27 mouse cellular contexts compared by ENCODE assay signal in genomic region chr15:68707306-68707705, GRCm38 (mm10).
DNase-seq lines count a peak whose midpoint lies in the region; ATAC-seq and TF ChIP-seq lines count a peak whose summit lies in the region.
"Had no signal": no experiment of that assay in that cellular context is flagged by ENCODE, and none has a peak within 500 bp of the region (broad histone marks: within the 10 kb centered on the region; RNA-seq: fewer than 3 reads in every experiment).

No protein-coding gene starts in this region.

- H3K4me3 ChIP-seq in forebrain, postnatal 0 days (ENCODE audit: low read depth, low read length): no peak overlapping the region
- no peak overlapping the region for H3K4me3 ChIP-seq in forebrain, embryonic 11.5 days (ENCODE audit: low read depth, low read length)
- H3K4me3 ChIP-seq in hindbrain, postnatal 0 days (ENCODE audit: low read length): no peak overlapping the region
- no peak overlapping the region for H3K4me3 ChIP-seq in hindbrain, embryonic 14.5 days (replicated peaks; ENCODE audit: low read length)
- H3K4me3 ChIP-seq in midbrain, postnatal 0 days (ENCODE audit: low read depth, low read length): no peak overlapping the region
- H3K4me3 ChIP-seq in midbrain, embryonic 15.5 days: no peak overlapping the region
- H3K4me3 ChIP-seq: embryonic facial prominence, embryonic 10.5 days; embryonic facial prominence, embryonic 13.5 days; erythroblast, embryonic 14.5 days; heart, adult 2 months; heart, embryonic 10.5 days; heart, embryonic 13.5 days had no signal

- no peaks in the 10 kb centered on the region for H3K9me3 ChIP-seq in forebrain, postnatal 0 days (ENCODE audit: low read length)
- no peaks in the 10 kb centered on the region for H3K9me3 ChIP-seq in forebrain, embryonic 11.5 days (ENCODE audit: control insufficient read depth, low read length)
- H3K9me3 ChIP-seq in hindbrain, postnatal 0 days (ENCODE audit: low read length): no peaks in the 10 kb centered on the region
- H3K9me3 ChIP-seq in hindbrain, embryonic 14.5 days (ENCODE audit: control insufficient read depth, low read length): 0 out of 2 replicates have a peak, but pooled peaks cover 5% of the 10 kb centered on the region
- H3K9me3 ChIP-seq in midbrain, postnatal 0 days (ENCODE audit: low read length): no peaks in the 10 kb centered on the region
- no peaks in the 10 kb centered on the region for H3K9me3 ChIP-seq in midbrain, embryonic 15.5 days
- H3K9me3 ChIP-seq: embryonic facial prominence, embryonic 10.5 days; embryonic facial prominence, embryonic 13.5 days; heart, embryonic 10.5 days; heart, embryonic 13.5 days had no signal

- H3K36me3 ChIP-seq in forebrain, postnatal 0 days (ENCODE audit: insufficient read depth): no peaks in the 10 kb centered on the region
- no peaks in the 10 kb centered on the region for H3K36me3 ChIP-seq in forebrain, embryonic 11.5 days (ENCODE audit: control insufficient read depth, insufficient read depth, low read length)
- H3K36me3 ChIP-seq in hindbrain, postnatal 0 days (ENCODE audit: insufficient read depth, low read length): no peaks in the 10 kb centered on the region
- H3K36me3 ChIP-seq in hindbrain, embryonic 14.5 days (replicated peaks; ENCODE audit: control insufficient read depth, insufficient read depth): no peaks in the 10 kb centered on the region
- H3K36me3 ChIP-seq in midbrain, postnatal 0 days (ENCODE audit: insufficient read depth, low read length): no peaks in the 10 kb centered on the region
- no peaks in the 10 kb centered on the region for H3K36me3 ChIP-seq in midbrain, embryonic 15.5 days (replicated peaks)
- H3K36me3 ChIP-seq: embryonic facial prominence, embryonic 10.5 days; embryonic facial prominence, embryonic 13.5 days; heart, embryonic 10.5 days; heart, embryonic 13.5 days had no signal

- H3K27me3 ChIP-seq in forebrain, postnatal 0 days (ENCODE audit: insufficient read depth, low read length): no peaks in the 10 kb centered on the region
- H3K27me3 ChIP-seq in forebrain, embryonic 11.5 days (ENCODE audit: control insufficient read depth, insufficient read depth, low read length): no peaks in the 10 kb centered on the region
- H3K27me3 ChIP-seq in hindbrain, postnatal 0 days (ENCODE audit: insufficient read depth, low read length): no peaks in the 10 kb centered on the region
- no peaks in the 10 kb centered on the region for H3K27me3 ChIP-seq in hindbrain, embryonic 14.5 days (ENCODE audit: control insufficient read depth, insufficient read depth, low read length)
- no peaks in the 10 kb centered on the region for H3K27me3 ChIP-seq in midbrain, postnatal 0 days (ENCODE audit: insufficient read depth, low read length)
- no peaks in the 10 kb centered on the region for H3K27me3 ChIP-seq in midbrain, embryonic 15.5 days (replicated peaks)
- H3K27me3 ChIP-seq: embryonic facial prominence, embryonic 13.5 days; heart, embryonic 13.5 days had no signal

- no peak overlapping the region for H3K4me2 ChIP-seq in forebrain, postnatal 0 days (ENCODE audit: low read depth)
- no peak overlapping the region for H3K4me2 ChIP-seq in forebrain, embryonic 11.5 days (ENCODE audit: low read depth, low read length, severe bottlenecking)
- H3K4me2 ChIP-seq in hindbrain, postnatal 0 days (ENCODE audit: low read depth, low read length): no peak overlapping the region
- no peak overlapping the region for H3K4me2 ChIP-seq in hindbrain, embryonic 14.5 days (replicated peaks)
- no peak overlapping the region for H3K4me2 ChIP-seq in midbrain, postnatal 0 days (ENCODE audit: low read depth, low read length, poor library complexity, severe bottlenecking)
- H3K4me2 ChIP-seq in midbrain, embryonic 15.5 days: no peak overlapping the region
- H3K4me2 ChIP-seq: embryonic facial prominence, embryonic 13.5 days; heart, embryonic 13.5 days had no signal

- DNase-seq in cerebellum, postnatal 10 days: peak; percentile 66 to 77
- no peak for DNase-seq in cerebellum, postnatal 25 days
- no peak for DNase-seq in forebrain, postnatal 0 days
- no peak for DNase-seq in forebrain, embryonic 11.5 days (ENCODE audit: low spot score)
- DNase-seq in hindbrain, postnatal 0 days (ENCODE audit: low spot score): peak; percentile 68
- DNase-seq in hindbrain, embryonic 14.5 days (ENCODE audit: low spot score): no peak
- DNase-seq in midbrain, postnatal 0 days (ENCODE audit: low spot score): peak; percentile 71
- DNase-seq: adrenal gland, adult 8-10 months; adrenal gland, postnatal 25 days; cerebellum, adult 2 months; cerebellum, adult 9-11 months; gastrocnemius, postnatal 10 days; gastrocnemius, postnatal 36 days; heart, adult 2 months; heart, postnatal 14 days; heart, postnatal 4 days; kidney, adult 18-20 months had no signal

- H3K9ac ChIP-seq in forebrain, postnatal 0 days: no peak overlapping the region
- H3K9ac ChIP-seq in forebrain, embryonic 11.5 days (ENCODE audit: low read length): no peak overlapping the region
- no peak overlapping the region for H3K9ac ChIP-seq in hindbrain, postnatal 0 days (replicated peaks; ENCODE audit: low read length)
- no peak overlapping the region for H3K9ac ChIP-seq in hindbrain, embryonic 14.5 days
- no peak overlapping the region for H3K9ac ChIP-seq in midbrain, postnatal 0 days (replicated peaks; ENCODE audit: low read length, poor library complexity, severe bottlenecking)
- H3K9ac ChIP-seq in midbrain, embryonic 15.5 days: no peak overlapping the region
- H3K9ac ChIP-seq: embryonic facial prominence, embryonic 13.5 days; heart, embryonic 13.5 days had no signal

- no peak for TF ChIP-seq CTCF in forebrain, postnatal 0 days (IDR thresholded peaks at IDR 0.05; ENCODE audit: low read depth)
- TF ChIP-seq CTCF in hindbrain, postnatal 0 days (IDR thresholded peaks at IDR 0.05; ENCODE audit: low read depth): no peak
- TF ChIP-seq CTCF in midbrain, postnatal 0 days (IDR thresholded peaks at IDR 0.05): no peak

- ATAC-seq in forebrain, postnatal 0 days: peak; percentile 88
- ATAC-seq in forebrain, embryonic 11.5 days (replicated peaks; ENCODE audit: low FRiP score): no peak
- ATAC-seq in hindbrain, postnatal 0 days: peak; percentile 82
- ATAC-seq in hindbrain, embryonic 14.5 days (ENCODE audit: low FRiP score): no peak
- no peak for ATAC-seq in midbrain, postnatal 0 days (ENCODE audit: low FRiP score)
- no peak for ATAC-seq in midbrain, embryonic 15.5 days (replicated peaks)
- ATAC-seq: activated CD4-positive, CD25-positive, alpha-beta regulatory T cell, adult 4 months; forebrain, embryonic 14.5 days; inflammation-experienced regulatory T-cells, adult 6 months; intestine, embryonic 16.5 days had no signal

- WGBS in forebrain, postnatal 0 days: 47% methylated on average over 3 of the region's 3 CpGs
- WGBS in forebrain, embryonic 11.5 days: 86% methylated on average over 3 of the region's 3 CpGs
- 46% methylated on average over 3 of the region's 3 CpGs for WGBS in hindbrain, postnatal 0 days
- 81% methylated on average over 3 of the region's 3 CpGs for WGBS in hindbrain, embryonic 14.5 days
- WGBS in midbrain, postnatal 0 days: 47% methylated on average over 3 of the region's 3 CpGs
- WGBS in midbrain, embryonic 15.5 days: 69% methylated on average over 3 of the region's 3 CpGs

- H3K4me1 ChIP-seq in forebrain, postnatal 0 days (ENCODE audit: insufficient read depth): no peaks in the 10 kb centered on the region
- no peaks in the 10 kb centered on the region for H3K4me1 ChIP-seq in forebrain, embryonic 11.5 days (replicated peaks; ENCODE audit: control insufficient read depth, insufficient read depth, low read length)
- no peaks in the 10 kb centered on the region for H3K4me1 ChIP-seq in hindbrain, postnatal 0 days (ENCODE audit: insufficient read depth, low read length)
- H3K4me1 ChIP-seq in hindbrain, embryonic 14.5 days (replicated peaks; ENCODE audit: control insufficient read depth, insufficient read depth, low read length): no peaks in the 10 kb centered on the region
- no peaks in the 10 kb centered on the region for H3K4me1 ChIP-seq in midbrain, postnatal 0 days (ENCODE audit: insufficient read depth, low read length)
- H3K4me1 ChIP-seq in midbrain, embryonic 15.5 days: no peaks in the 10 kb centered on the region
- H3K4me1 ChIP-seq: embryonic facial prominence, embryonic 10.5 days; embryonic facial prominence, embryonic 13.5 days; heart, embryonic 10.5 days; heart, embryonic 13.5 days had no signal

- H3K27ac ChIP-seq in forebrain, postnatal 0 days (ENCODE audit: low read depth, low read length): no peak overlapping the region
- H3K27ac ChIP-seq in forebrain, embryonic 11.5 days (ENCODE audit: low read depth, low read length): no peak overlapping the region
- H3K27ac ChIP-seq in hindbrain, postnatal 0 days: no peak overlapping the region
- H3K27ac ChIP-seq in hindbrain, embryonic 14.5 days: no peak overlapping the region
- no peak overlapping the region for H3K27ac ChIP-seq in midbrain, postnatal 0 days (ENCODE audit: low read depth, low read length)
- H3K27ac ChIP-seq in midbrain, embryonic 15.5 days: no peak overlapping the region
- H3K27ac ChIP-seq: embryonic facial prominence, embryonic 10.5 days; embryonic facial prominence, embryonic 13.5 days; heart, adult 2 months; heart, embryonic 10.5 days; heart, embryonic 13.5 days had no signal

Comparison
In these comparisons a context has a peak if more than half of its experiments do, and no peak if none do; other contexts are left out.
1. DNase-seq: peak in cerebellum, postnatal 10 days (2 of 2), hindbrain, postnatal 0 days (single experiment) and midbrain, postnatal 0 days (single experiment); none in cerebellum, postnatal 25 days (0 of 2), forebrain, postnatal 0 days (single experiment), forebrain, embryonic 11.5 days (single experiment) and hindbrain, embryonic 14.5 days (single experiment).
2. ATAC-seq: peak in forebrain, postnatal 0 days (single experiment) and hindbrain, postnatal 0 days (single experiment); none in forebrain, embryonic 11.5 days (single experiment), hindbrain, embryonic 14.5 days (single experiment), midbrain, postnatal 0 days (single experiment) and midbrain, embryonic 15.5 days (single experiment).